Mouse (Mus musculus) olfactory bulb, adult 2 months (tissue): ENCODE results near the gene Xylb.

Experiments used
- CTCF ChIP-seq: fragments of 200-500 bp; IDR thresholded peaks from 2 replicates; pipeline ENCODE4 v1.5.1; 2012; ENCODE audit warnings: low read depth, mild to moderate bottlenecking, low read length, moderate library complexity; ENCODE audit not compliant: insufficient read depth
- POLR2A ChIP-seq: fragments of 200-500 bp; IDR thresholded peaks from 2 replicates; pipeline ENCODE4 v1.6.1; 2012; ENCODE audit warnings: mild to moderate bottlenecking, low read depth, low read length, moderate library complexity; ENCODE audit not compliant: insufficient read depth

DNA sequence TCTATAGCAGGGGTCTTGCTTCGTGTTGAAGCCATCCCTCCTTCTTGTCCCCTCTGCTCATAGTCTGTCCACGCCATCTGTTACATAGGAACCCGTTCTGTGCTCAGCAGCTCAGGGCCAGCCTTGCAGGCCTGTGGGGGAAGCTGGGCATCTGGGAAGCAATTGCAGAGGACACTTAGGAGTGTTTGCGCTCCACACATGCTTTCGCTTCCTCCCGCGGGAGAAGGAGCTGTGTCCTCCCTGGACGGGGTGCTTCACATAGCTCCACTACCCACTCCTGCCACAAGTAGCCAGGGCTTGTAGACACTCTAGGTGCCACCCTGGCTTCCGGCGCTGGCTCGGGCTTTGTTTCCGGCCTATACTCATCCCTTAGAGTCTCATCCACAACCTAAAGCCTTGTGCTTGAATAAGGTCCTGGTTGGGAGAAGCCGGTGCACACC, 68.8 kb downstream of the Xylb start:
- TF ChIP-seq CTCF (no peak), POLR2A (no peak)
